Mouse (Mus musculus) B cell, adult 62 days (primary cell): ENCODE results near the gene Jup. TPM values are rescaled to one million over a fixed set of nuclear protein-coding genes. Genes with fewer than 3 reads are reported as not detected.

Source experiments
- total RNA-seq: library from RNA; stranded (reverse); gene quantifications from 4 replicates; pipeline ENCODE4 v1.2.4, GENCODE M21; 2023

Gene Jup
- total RNA-seq: 16.0 to 25.3 TPM (median 21.5 TPM) in 4 replicates

GRCm38 (mm10) chr11:100397600-100398389, at the start of gene Jup:
Jup (minus strand) TSS chr11:100397763.

DNA sequence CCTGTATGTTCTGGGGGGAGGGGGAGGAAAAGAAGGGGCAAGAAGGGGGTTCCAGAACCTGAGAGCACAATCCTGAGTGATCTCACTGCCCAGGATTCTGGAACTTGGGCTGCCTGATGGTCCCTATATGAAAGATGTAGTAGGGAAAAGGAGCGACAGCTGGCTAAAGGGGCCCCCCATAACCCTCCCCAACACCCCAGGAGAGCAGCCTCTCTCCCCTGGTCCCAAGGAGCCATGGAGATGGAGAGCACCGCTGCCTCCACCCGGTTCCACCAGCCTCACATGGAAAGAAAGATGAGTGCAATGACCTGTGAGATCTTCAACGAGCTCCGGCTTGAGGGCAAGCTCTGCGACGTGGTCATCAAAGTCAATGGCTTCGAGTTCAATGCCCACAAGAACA, 44.2 kb upstream of the Jup start, which contains the start of the genes Nt5c3b and Klhl10:
Gene Nt5c3b (minus strand): TSS at position 12 of the 400 bp plus-strand sequence.
Gene Klhl10 (plus strand): TSS at position 121 of the 400 bp plus-strand sequence.

GRCm38 (mm10) chr11:100414914-100415822, 17.6 kb upstream of the Jup start, which contains the start of gene Fkbp10:
Fkbp10 (plus strand) TSS chr11:100415697.

DNA sequence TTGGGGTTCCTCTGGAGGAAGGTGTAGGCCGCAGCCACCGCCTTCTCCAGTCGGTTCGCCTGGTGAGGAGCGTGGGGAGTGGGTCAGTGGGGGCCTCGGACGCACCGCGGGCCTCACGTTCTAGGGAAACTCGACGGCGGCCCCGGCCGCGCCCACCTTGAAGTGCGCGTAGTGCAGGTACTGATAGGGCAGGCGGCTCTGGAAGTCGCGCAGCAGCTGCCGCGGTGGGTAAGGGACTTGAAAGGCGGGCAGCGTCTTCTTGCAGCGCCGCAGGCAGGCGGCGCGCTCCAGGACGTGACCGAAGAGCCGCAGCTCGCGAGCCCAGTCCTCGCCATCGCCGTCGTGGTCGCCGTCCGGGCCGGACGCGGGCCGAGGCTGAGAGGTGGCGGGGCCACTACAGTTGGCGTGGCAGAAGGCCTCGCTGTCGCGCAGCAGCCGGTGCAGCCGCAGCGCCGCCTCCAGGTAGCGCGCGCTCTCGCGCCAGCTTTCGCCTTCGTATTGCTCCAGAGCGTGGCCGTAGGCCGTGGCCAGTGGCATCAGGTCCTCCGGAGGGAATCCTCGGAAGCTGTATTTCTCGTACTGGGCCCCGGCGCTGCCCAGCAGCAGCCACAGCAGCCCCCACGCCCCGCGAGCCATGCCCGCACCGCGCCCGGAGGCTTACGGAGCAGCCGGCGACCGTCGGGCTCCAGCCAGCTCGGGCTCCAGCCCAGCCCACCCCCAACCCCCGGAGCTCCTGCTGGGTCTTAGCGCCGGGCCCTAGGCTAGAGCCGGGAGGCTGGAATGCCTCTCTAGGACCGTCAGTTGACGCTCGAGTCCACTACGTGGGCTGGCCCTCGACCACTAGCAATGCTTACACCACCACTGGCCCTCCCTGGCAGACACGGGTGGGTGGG, 16.7 kb upstream of the Jup start, which contains the start of gene P3h4:
Gene P3h4 (minus strand): TSS at position 816 of the 893 bp plus-strand sequence.

DNA sequence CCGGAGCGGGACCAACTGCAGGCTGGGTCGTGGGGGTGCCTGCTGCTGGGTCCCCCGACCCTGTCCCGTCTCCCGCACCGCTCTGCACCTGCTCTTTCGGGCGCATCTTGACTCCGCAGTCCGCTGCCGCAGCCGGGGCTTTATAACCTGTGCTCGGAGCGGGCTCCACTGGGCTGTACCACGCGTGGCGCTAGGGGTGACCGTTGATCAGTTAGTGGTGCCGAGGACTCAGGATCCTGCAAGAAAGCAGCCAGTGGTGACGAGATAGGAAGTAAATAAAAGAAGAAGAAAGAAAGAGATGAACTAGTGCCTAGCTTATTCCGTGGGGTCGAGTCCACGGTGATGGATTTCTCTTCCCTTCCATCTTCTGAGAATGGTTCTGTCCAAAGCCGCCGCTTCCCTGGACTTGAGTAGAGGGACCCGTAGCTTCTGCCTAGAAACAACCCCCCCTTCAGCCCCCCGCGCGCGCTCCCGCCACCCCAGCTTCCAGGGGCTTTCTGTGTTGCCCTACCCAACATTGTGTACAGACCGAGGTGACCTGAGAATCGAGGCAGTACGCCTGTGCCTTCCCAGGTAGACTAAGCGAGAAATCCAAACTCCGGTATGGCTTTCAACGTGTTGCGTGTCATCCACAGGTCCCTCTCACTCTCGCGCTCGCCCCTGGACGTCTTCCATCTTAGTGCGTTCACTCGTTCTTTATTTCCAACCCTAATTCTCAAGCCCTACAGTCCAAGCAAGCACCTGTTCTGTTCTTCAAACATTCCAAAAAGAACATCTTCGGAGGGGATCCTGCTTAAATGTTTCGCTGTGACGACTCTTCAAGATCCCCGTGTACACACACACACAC, 41.4 kb downstream of the Jup start, which contains the start of gene Hap1:
Gene Hap1 (minus strand): TSS at position 157 of the 847 bp plus-strand sequence.

DNA sequence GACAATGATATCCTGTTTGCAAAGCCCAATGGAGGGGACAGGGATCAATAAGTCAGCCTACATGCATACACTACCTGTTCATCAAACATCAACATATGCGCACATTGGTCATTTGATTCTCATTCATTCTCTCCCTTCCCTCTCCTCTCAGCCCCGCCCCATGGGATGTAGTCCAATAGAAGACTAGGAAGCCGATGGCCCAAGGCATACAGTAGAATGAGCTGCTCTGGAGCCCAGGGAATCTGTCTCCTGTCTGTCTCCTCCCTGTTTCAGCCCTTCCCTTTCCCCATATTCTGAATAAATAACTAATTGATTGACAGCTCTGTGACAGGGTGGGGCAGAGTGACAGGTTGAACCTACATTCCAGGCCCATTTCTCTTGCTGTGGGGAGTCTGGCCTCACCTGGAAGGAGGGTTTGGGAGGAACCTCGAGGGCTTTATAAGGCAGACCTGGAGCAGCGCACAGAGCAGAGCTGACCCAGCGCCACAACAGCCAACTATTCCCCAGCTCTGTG, 63.6 kb downstream of the Jup start, which contains the start of gene Gast:
Gene Gast (plus strand): TSS at position 464 of the 514 bp plus-strand sequence.

DNA sequence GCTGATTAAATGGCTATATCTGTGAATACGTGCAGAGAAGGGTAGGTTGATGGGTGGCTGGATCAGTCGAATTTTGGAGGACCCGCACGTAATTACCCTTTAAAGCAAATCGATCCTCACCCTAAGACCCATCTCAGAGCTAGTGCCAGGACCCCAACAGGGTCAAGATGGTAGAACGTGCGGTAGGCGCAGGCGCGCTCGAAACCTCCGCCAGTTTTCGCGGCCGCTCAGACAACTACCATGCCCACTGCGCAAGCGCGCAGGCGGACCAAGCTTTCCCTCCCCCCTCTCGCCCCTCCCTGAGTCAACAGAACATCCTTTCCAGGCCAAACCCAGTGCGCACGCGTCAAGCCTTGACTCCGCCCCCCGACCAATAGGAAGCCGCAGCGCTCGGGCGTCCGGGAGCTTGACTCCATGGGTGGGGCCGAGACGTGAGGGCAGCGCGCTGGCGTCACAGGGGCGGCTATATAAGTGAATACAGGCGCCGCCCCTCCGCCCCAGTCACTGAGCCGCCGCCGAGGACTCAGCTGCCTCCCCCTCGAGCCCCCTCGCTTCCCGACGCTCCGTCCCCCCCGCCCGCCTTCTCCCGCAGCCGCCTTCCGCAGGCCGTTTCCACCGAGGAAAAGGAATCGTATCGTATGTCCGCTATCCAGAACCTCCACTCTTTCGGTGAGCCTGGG, 77.9 kb downstream of the Jup start, which contains the start of gene Eif1:
Gene Eif1 (plus strand): TSS at position 394 of the 680 bp plus-strand sequence.

Other genes starting within 250 kb of the Jup start
- 0.47 TPM in 1 of 4 replicates, not detected in the others for gene Krt19, start 249.1 kb downstream of the Jup start, total RNA-seq
- not detected in 4 replicates for gene Krt9, start 204.5 kb downstream of the Jup start, total RNA-seq
- not detected in 4 replicates for gene Krt14, start 190.2 kb downstream of the Jup start, total RNA-seq
- not detected in 4 replicates for gene Krt16, start 148.9 kb downstream of the Jup start, total RNA-seq
- not detected in 4 replicates for gene Krt17, start 136.7 kb downstream of the Jup start, total RNA-seq
- gene Krt42, start 127.9 kb downstream of the Jup start, total RNA-seq: not detected in 4 replicates
- 2,416 to 2,657 TPM (median 2,512 TPM) in 4 replicates for gene Eif1, start 77.9 kb downstream of the Jup start, total RNA-seq
- not detected in 4 replicates for gene Gast, start 63.4 kb downstream of the Jup start, total RNA-seq
- gene Hap1, start 41.6 kb downstream of the Jup start, total RNA-seq: 2.0 to 2.6 TPM (median 2.2 TPM) in 4 replicates
- not detected in 4 replicates for gene P3h4, start 17.1 kb upstream of the Jup start, total RNA-seq
- not detected in 4 replicates for gene Fkbp10, start 17.9 kb upstream of the Jup start, total RNA-seq
- gene Nt5c3b, start 44.0 kb upstream of the Jup start, total RNA-seq: 53.2 to 65.6 TPM (median 58.2 TPM) in 4 replicates
- gene Klhl10, start 44.2 kb upstream of the Jup start, total RNA-seq: 1.5 to 2.8 TPM (median 2.3 TPM) in 4 replicates
- 20.2 to 23.6 TPM (median 21.0 TPM) in 4 replicates for gene Klhl11, start 75.0 kb upstream of the Jup start, total RNA-seq
- gene Acly, start 130.2 kb upstream of the Jup start, total RNA-seq: 153 to 164 TPM (median 163 TPM) in 4 replicates
- 0.39 to 1.3 TPM (median 0.70 TPM) in 4 replicates for gene Ttc25, start 147.8 kb upstream of the Jup start, total RNA-seq
- 146 to 163 TPM (median 154 TPM) in 4 replicates for gene Cnp, start 177.1 kb upstream of the Jup start, total RNA-seq
- 18.9 to 25.1 TPM (median 22.7 TPM) in 4 replicates for gene Nkiras2, start 221.5 kb upstream of the Jup start, total RNA-seq
- gene Dnajc7, start 222.4 kb upstream of the Jup start, total RNA-seq: 374 to 427 TPM (median 395 TPM) in 4 replicates